Mouse (Mus musculus): ENCODE results near the gene Pml.

GRCm38 (mm10) chr9:58168880-58169279 lies 80.7 kb downstream of the Pml start:
- TF ChIP-seq EP300 (IDR thresholded peaks at IDR 0.05; ENCODE audit: low read depth), result no peak
- TF ChIP-seq CTCF (IDR thresholded peaks at IDR 0.05; ENCODE audit: low read depth), result no peak
